Comparison of ENCODE assay signal across 19 mouse cellular contexts in the genomic region with DNA sequence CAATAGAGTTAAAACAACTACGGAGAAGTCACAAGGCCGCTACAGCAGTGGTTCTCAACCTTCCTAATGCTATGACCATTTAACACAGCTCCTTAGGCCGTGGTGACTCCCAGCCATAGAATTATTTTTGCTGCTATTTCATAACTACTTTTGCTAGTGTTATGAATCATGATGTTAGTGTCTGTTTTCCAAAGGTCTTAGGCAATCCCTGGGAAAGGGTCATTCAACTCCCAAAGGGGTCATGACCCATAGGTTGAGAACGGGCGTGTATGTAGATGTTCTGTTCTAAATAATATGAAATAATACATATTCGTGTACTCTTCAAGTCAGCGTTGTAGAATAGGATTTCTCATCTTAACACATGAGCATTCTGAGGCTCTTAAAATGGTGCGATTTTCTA.
DNase-seq lines count a peak whose midpoint lies in the region; ATAC-seq and TF ChIP-seq lines count a peak whose summit lies in the region.
"Had no signal": no experiment of that assay in that cellular context is flagged by ENCODE, and none has a peak within 500 bp of the region (broad histone marks: within the 10 kb centered on the region; RNA-seq: fewer than 3 reads in every experiment).

No protein-coding gene starts in this region.

- H3K4me1 ChIP-seq in G1E (ENCODE audit: insufficient read depth, low read depth, low read length): peaks cover 72% of the 10 kb centered on the region
- no peaks in the 10 kb centered on the region for H3K4me1 ChIP-seq in midbrain, postnatal 0 days (ENCODE audit: insufficient read depth, low read length)

- no peak for TF ChIP-seq CTCF in layer of hippocampus, adult 2 months (conservative IDR thresholded peaks at IDR 0.05)
- no peak for TF ChIP-seq CTCF in G1E (IDR thresholded peaks at IDR 0.05; ENCODE audit: low read depth, low read length)
- no peak for TF ChIP-seq CTCF in midbrain, postnatal 0 days (IDR thresholded peaks at IDR 0.05)

- H3K36me3 ChIP-seq in G1E (replicated peaks): peaks cover 54% of the 10 kb centered on the region
- H3K36me3 ChIP-seq in midbrain, postnatal 0 days (ENCODE audit: insufficient read depth, low read length): no peaks in the 10 kb centered on the region
- H3K36me3 ChIP-seq: embryonic facial prominence, embryonic 10.5 days; embryonic facial prominence, embryonic 12.5 days; forebrain, embryonic 15.5 days had no signal

- 96% methylated on average over 8 of the region's 8 CpGs for WGBS in midbrain, postnatal 0 days

- no peak overlapping the region for H3K9ac ChIP-seq in midbrain, postnatal 0 days (replicated peaks; ENCODE audit: low read length, poor library complexity, severe bottlenecking)
- H3K9ac ChIP-seq: embryonic facial prominence, embryonic 12.5 days; forebrain, embryonic 13.5 days; forebrain, embryonic 15.5 days; forebrain, postnatal 0 days had no signal

- DNase-seq in layer of hippocampus, adult 2 months (ENCODE audit: low spot score in 2 of 2): no peak
- no peak for DNase-seq in layer of hippocampus, adult 8-10 months (ENCODE audit: low spot score in 2 of 2)
- DNase-seq in G1E (ENCODE audit: low spot score) (no peak), NIH3T3 (ENCODE audit: low read depth) (peak; percentile 57)
- no peak for DNase-seq in midbrain, postnatal 0 days (ENCODE audit: low spot score)
- no peak for DNase-seq in lung, adult 18-20 months
- DNase-seq: adrenal gland, adult 8-10 months; adrenal gland, postnatal 14 days; adrenal gland, postnatal 36 days; cerebellum, adult 11-12 months; cerebellum, adult 2 months; cerebellum, adult 9-10 months; cerebellum, postnatal 10 days; cerebellum, postnatal 25 days; forebrain, postnatal 0 days had no signal

- H3K27me3 ChIP-seq in G1E (ENCODE audit: insufficient read depth, low read length): no peaks in the 10 kb centered on the region
- no peaks in the 10 kb centered on the region for H3K27me3 ChIP-seq in midbrain, postnatal 0 days (ENCODE audit: insufficient read depth, low read length)
- H3K27me3 ChIP-seq: embryonic facial prominence, embryonic 12.5 days; forebrain, embryonic 13.5 days; forebrain, embryonic 15.5 days had no signal

- ATAC-seq in G1E (ENCODE audit: extremely low read depth, insufficient number of reproducible peaks, low FRiP score, poor library complexity, severe bottlenecking): no peak
- no peak for ATAC-seq in midbrain, postnatal 0 days (ENCODE audit: low FRiP score)
- ATAC-seq: forebrain, embryonic 13.5 days; forebrain, embryonic 15.5 days; forebrain, postnatal 0 days had no signal

- 0 out of 2 replicates have a peak overlapping the region, but pooled peaks have one; percentile 15 for H3K27ac ChIP-seq in layer of hippocampus, adult 2 months
- no peak overlapping the region for H3K27ac ChIP-seq in midbrain, postnatal 0 days (ENCODE audit: low read depth, low read length)
- H3K27ac ChIP-seq: embryonic facial prominence, embryonic 10.5 days; embryonic facial prominence, embryonic 12.5 days; forebrain, embryonic 13.5 days; forebrain, embryonic 15.5 days had no signal

- no peak overlapping the region for H3K4me2 ChIP-seq in midbrain, postnatal 0 days (ENCODE audit: low read depth, low read length, poor library complexity, severe bottlenecking)
- H3K4me2 ChIP-seq: embryonic facial prominence, embryonic 12.5 days; forebrain, embryonic 13.5 days; forebrain, embryonic 15.5 days had no signal

- H3K4me3 ChIP-seq in layer of hippocampus, adult 2 months: no peak overlapping the region
- H3K4me3 ChIP-seq in G1E (ENCODE audit: low read depth, low read length): peak overlapping the region; percentile 32; the same call in 1 of the 2 replicates
- no peak overlapping the region for H3K4me3 ChIP-seq in midbrain, postnatal 0 days (ENCODE audit: low read depth, low read length)
- H3K4me3 ChIP-seq: embryonic facial prominence, embryonic 10.5 days; embryonic facial prominence, embryonic 12.5 days; forebrain, embryonic 13.5 days; forebrain, embryonic 15.5 days had no signal

- H3K9me3 ChIP-seq in G1E (replicated peaks): no peaks in the 10 kb centered on the region
- H3K9me3 ChIP-seq in midbrain, postnatal 0 days (ENCODE audit: low read length): no peaks in the 10 kb centered on the region
- H3K9me3 ChIP-seq: embryonic facial prominence, embryonic 10.5 days; embryonic facial prominence, embryonic 12.5 days; forebrain, embryonic 13.5 days; forebrain, embryonic 15.5 days had no signal
